In genomic region chr19:41206811-41207344, GRCm38 (mm10) we compare ENCODE assay signal across 8 mouse cellular contexts. TPM values are rescaled to one million over a fixed set of nuclear protein-coding genes. Genes with fewer than 3 reads are reported as not detected.
DNase-seq lines count a peak whose midpoint lies in the region; ATAC-seq and TF ChIP-seq lines count a peak whose summit lies in the region.

TSS of gene Tll2 (minus strand) at chr19:41206835.

- H3K27me3 ChIP-seq in forebrain, embryonic 10.5 days (ENCODE audit: poor library complexity, severe bottlenecking): peaks cover 78% of the 10 kb centered on the region
- peaks cover 46% of the 10 kb centered on the region for H3K27me3 ChIP-seq in heart, postnatal 0 days (ENCODE audit: control insufficient read depth, insufficient read depth, low read length)
- H3K27me3 ChIP-seq in kidney, postnatal 0 days (ENCODE audit: insufficient read depth, low read length): peaks cover 23% of the 10 kb centered on the region
- H3K27me3 ChIP-seq in lung, embryonic 16.5 days (ENCODE audit: control insufficient read depth, insufficient read depth, low read depth, low read length): peaks cover 32% of the 10 kb centered on the region

- 2% methylated on average over 32 of the region's 32 CpGs for WGBS in forebrain, embryonic 10.5 days
- 2% methylated on average over 32 of the region's 32 CpGs for WGBS in heart, postnatal 0 days
- WGBS in kidney, postnatal 0 days: under 1% methylated on average over 29 of the region's 32 CpGs
- under 1% methylated on average over 32 of the region's 32 CpGs for WGBS in lung, embryonic 16.5 days

- peaks cover 26% of the 10 kb centered on the region for H3K4me1 ChIP-seq in forebrain, embryonic 10.5 days
- peaks cover 13% of the 10 kb centered on the region for H3K4me1 ChIP-seq in heart, postnatal 0 days (ENCODE audit: control insufficient read depth, insufficient read depth)
- H3K4me1 ChIP-seq in kidney, postnatal 0 days (replicated peaks; ENCODE audit: insufficient read depth, low read length): peaks cover 7% of the 10 kb centered on the region; the same call in 1 of the 2 replicates
- H3K4me1 ChIP-seq in lung, embryonic 16.5 days (replicated peaks; ENCODE audit: control insufficient read depth, insufficient read depth, low read length): peaks cover 18% of the 10 kb centered on the region

- H3K9me3 ChIP-seq in forebrain, embryonic 10.5 days: no peaks in the 10 kb centered on the region
- no peaks in the 10 kb centered on the region for H3K9me3 ChIP-seq in heart, postnatal 0 days (replicated peaks; ENCODE audit: control insufficient read depth, low read length)
- no peaks in the 10 kb centered on the region for H3K9me3 ChIP-seq in kidney, postnatal 0 days (replicated peaks; ENCODE audit: low read length)
- H3K9me3 ChIP-seq in lung, embryonic 16.5 days (ENCODE audit: control insufficient read depth, low read length): no peaks in the 10 kb centered on the region

- H3K9ac ChIP-seq in heart, postnatal 0 days (replicated peaks; ENCODE audit: low read depth, low read length): 0 out of 2 replicates have a peak within 1 kb of the TSS, but pooled peaks have one; percentile 1
- no peak within 1 kb of the TSS for H3K9ac ChIP-seq in kidney, postnatal 0 days (ENCODE audit: low read depth, low read length)
- peak within 1 kb of the TSS; percentile 40 for H3K9ac ChIP-seq in lung, embryonic 16.5 days (ENCODE audit: low read length)

- TF ChIP-seq CTCF in heart, postnatal 0 days (IDR thresholded peaks at IDR 0.05; ENCODE audit: low read depth): no peak
- TF ChIP-seq CTCF in kidney, postnatal 0 days (IDR thresholded peaks at IDR 0.05; ENCODE audit: low read depth): no peak

- H3K4me3 ChIP-seq in forebrain, embryonic 10.5 days: peak within 1 kb of the TSS; percentile 62
- H3K4me3 ChIP-seq in heart, postnatal 0 days (ENCODE audit: low read depth, low read length): peak within 1 kb of the TSS; percentile 46
- H3K4me3 ChIP-seq in kidney, postnatal 0 days (replicated peaks; ENCODE audit: low read depth, low read length): peak within 1 kb of the TSS; percentile 33
- peak within 1 kb of the TSS; percentile 44 for H3K4me3 ChIP-seq in lung, embryonic 16.5 days (ENCODE audit: low read length)

- peak within 1 kb of the TSS; percentile 78 for H3K4me2 ChIP-seq in heart, postnatal 0 days (ENCODE audit: low read depth, low read length)
- H3K4me2 ChIP-seq in kidney, postnatal 0 days (ENCODE audit: low read length): peak within 1 kb of the TSS; percentile 78
- peak within 1 kb of the TSS; percentile 82 for H3K4me2 ChIP-seq in lung, embryonic 16.5 days (ENCODE audit: low read depth, low read length)

- peaks cover 11% of the 10 kb centered on the region for H3K36me3 ChIP-seq in forebrain, embryonic 10.5 days (replicated peaks)
- peaks cover 13% of the 10 kb centered on the region; the same call in 1 of the 2 replicates for H3K36me3 ChIP-seq in heart, postnatal 0 days (replicated peaks; ENCODE audit: control insufficient read depth, insufficient read depth, low read length)
- H3K36me3 ChIP-seq in kidney, postnatal 0 days (ENCODE audit: insufficient read depth, low read length): peaks cover 2% of the 10 kb centered on the region; the same call in 1 of the 2 replicates
- no peaks in the 10 kb centered on the region for H3K36me3 ChIP-seq in lung, embryonic 16.5 days (ENCODE audit: control insufficient read depth, insufficient read depth, low read length)

- peak within 1 kb of the TSS; percentile 57 for H3K27ac ChIP-seq in forebrain, embryonic 10.5 days
- no peak within 1 kb of the TSS for H3K27ac ChIP-seq in heart, postnatal 0 days (ENCODE audit: low read depth)
- no peak within 1 kb of the TSS for H3K27ac ChIP-seq in kidney, postnatal 0 days
- no peak within 1 kb of the TSS for H3K27ac ChIP-seq in lung, embryonic 16.5 days (ENCODE audit: low read length)

- ATAC-seq in heart, postnatal 0 days (ENCODE audit: insufficient read depth, low read depth): peak; percentile 90
- ATAC-seq in kidney, postnatal 0 days (replicated peaks; ENCODE audit: low FRiP score, low read depth): peak; percentile 92
- ATAC-seq in lung, embryonic 16.5 days (ENCODE audit: low read depth): peak; percentile 98

- TF ChIP-seq EP300 in heart, postnatal 0 days (IDR thresholded peaks at IDR 0.05; ENCODE audit: low read depth): no peak

- DNase-seq in A20 (ENCODE audit: low read depth, low spot score): peak; percentile 42
- DNase-seq in adrenal gland, adult (ENCODE audit: inconsistent age in 2 of 2, low spot score in 1 of 2): peak; percentile 68 to 89
- DNase-seq in forebrain, embryonic 10.5 days (ENCODE audit: extremely low spot score, low spot score): peak; percentile 80
- DNase-seq in heart, postnatal 0 days (ENCODE audit: low spot score): peak; percentile 39
- DNase-seq in kidney, postnatal 0 days (ENCODE audit: low spot score): peak; percentile 80
- peak; percentile 51 for DNase-seq in ovary, adult 18-20 months (ENCODE audit: low spot score)
- DNase-seq in thymus, postnatal 4 days: peak; percentile 52

RNA-seq across cellular contexts. Expression of gene Tll2, which starts in this region (rescaled TPM):
- 1.1 and 1.2 TPM in 2 replicates for polyA plus RNA-seq in forebrain, embryonic 10.5 days (2016; fragmentation: Nextera tagmentation; extraction: Ambion mirVana)
- 0.15 TPM in 1 of 2 replicates, not detected in the other for total RNA-seq in heart, postnatal 0 days (2014; rRNA removed; ENCODE audit: low replicate concordance)
- 0.07 and 0.15 TPM in 2 replicates for polyA plus RNA-seq in heart, postnatal 0 days (2015; fragmentation: Nextera tagmentation; extraction: Ambion mirVana)
- not detected in 2 replicates for polyA plus RNA-seq in kidney, postnatal 0 days (2015; fragmentation: Nextera tagmentation; extraction: Ambion mirVana)
- polyA plus RNA-seq in lung, embryonic 16.5 days (2015; fragmentation: Nextera tagmentation; extraction: Ambion mirVana): not detected in 2 replicates

Comparison
In these comparisons a context has a peak if more than half of its experiments do, and no peak if none do; other contexts are left out.
1. Peak in DNase-seq, ATAC-seq, H3K4me3 ChIP-seq, H3K9ac ChIP-seq and H3K4me2 ChIP-seq in heart, postnatal 0 days; RNA of the gene not detected or under 1 TPM.
2. Peak in DNase-seq, ATAC-seq, H3K4me3 ChIP-seq and H3K4me2 ChIP-seq in kidney, postnatal 0 days; RNA of the gene not detected or under 1 TPM.
3. Peak in ATAC-seq, H3K4me3 ChIP-seq, H3K9ac ChIP-seq and H3K4me2 ChIP-seq in lung, embryonic 16.5 days; RNA of the gene not detected or under 1 TPM.